20 mouse cellular contexts compared by ENCODE assay signal in genomic region chr16:24826390-24826789, GRCm38 (mm10).
DNase-seq lines count a peak whose midpoint lies in the region; ATAC-seq and TF ChIP-seq lines count a peak whose summit lies in the region.
"Had no signal": no experiment of that assay in that cellular context is flagged by ENCODE, and none has a peak within 500 bp of the region (broad histone marks: within the 10 kb centered on the region; RNA-seq: fewer than 3 reads in every experiment).

No protein-coding gene starts in this region.

- no peak overlapping the region for H3K4me3 ChIP-seq in bone marrow macrophage, adult 2 months (ENCODE audit: insufficient read depth, low read length)
- H3K4me3 ChIP-seq in forebrain, embryonic 15.5 days, result no peak overlapping the region
- H3K4me3 ChIP-seq: heart, embryonic 13.5 days; limb, embryonic 12.5 days; neural tube, embryonic 12.5 days; stomach, embryonic 15.5 days had no signal

- peak overlapping the region; percentile 50 for H3K27ac ChIP-seq in bone marrow macrophage, adult 2 months (ENCODE audit: insufficient read depth, low read depth, low read length)
- H3K27ac ChIP-seq in forebrain, embryonic 15.5 days (replicated peaks), result no peak overlapping the region
- H3K27ac ChIP-seq: heart, embryonic 13.5 days; hindbrain, embryonic 14.5 days; limb, embryonic 12.5 days; neural tube, embryonic 12.5 days; stomach, embryonic 15.5 days had no signal

- no peak overlapping the region for H3K9ac ChIP-seq in forebrain, embryonic 15.5 days (replicated peaks)
- H3K9ac ChIP-seq: forebrain, postnatal 0 days; heart, embryonic 13.5 days; hindbrain, embryonic 14.5 days; limb, embryonic 12.5 days; neural tube, embryonic 12.5 days; stomach, embryonic 15.5 days had no signal

- WGBS in forebrain, embryonic 15.5 days, result 95% methylated on average over 4 of the region's 4 CpGs

- no peak for ATAC-seq in forebrain, embryonic 15.5 days (replicated peaks)
- ATAC-seq: forebrain, postnatal 0 days; Patski had no signal

- DNase-seq in layer of hippocampus, adult 9-11 months, result peak; percentile 25
- DNase-seq in layer of hippocampus, postnatal 36 days, result no peak
- DNase-seq in A20 (ENCODE audit: low read depth, low spot score), result peak; percentile 76
- peak; percentile 19 to 30 for DNase-seq in monocyte, adult 2 months (ENCODE audit: low read depth in 1 of 2, low spot score in 2 of 2)
- DNase-seq in right cerebral cortex, postnatal 10 days (ENCODE audit: low spot score in 2 of 2), result no peak
- no peak for DNase-seq in urinary bladder, postnatal 25 days (ENCODE audit: low spot score)
- DNase-seq: adrenal gland, postnatal 10 days; forebrain, postnatal 0 days; gastrocnemius, postnatal 14 days; lung, adult 18-20 months; right cerebral cortex, adult 18-20 months had no signal

- no peaks in the 10 kb centered on the region for H3K9me3 ChIP-seq in forebrain, embryonic 15.5 days
- H3K9me3 ChIP-seq: heart, embryonic 13.5 days; limb, embryonic 12.5 days; neural tube, embryonic 12.5 days; stomach, embryonic 15.5 days had no signal

- H3K36me3 ChIP-seq in forebrain, embryonic 15.5 days, result no peaks in the 10 kb centered on the region
- H3K36me3 ChIP-seq: limb, embryonic 12.5 days; neural tube, embryonic 12.5 days; stomach, embryonic 15.5 days had no signal

- H3K4me2 ChIP-seq in forebrain, embryonic 15.5 days (replicated peaks), result no peak overlapping the region
- H3K4me2 ChIP-seq: heart, embryonic 13.5 days; hindbrain, embryonic 14.5 days; limb, embryonic 12.5 days; midbrain, embryonic 11.5 days; neural tube, embryonic 12.5 days; stomach, embryonic 15.5 days had no signal

- no peak for TF ChIP-seq CTCF in bone marrow macrophage, adult 2 months (IDR thresholded peaks at IDR 0.05; ENCODE audit: low read depth, low read length)

- H3K4me1 ChIP-seq in bone marrow macrophage, adult 2 months (ENCODE audit: control insufficient read depth, insufficient read depth, low read length), result peaks cover 18% of the 10 kb centered on the region
- H3K4me1 ChIP-seq in forebrain, embryonic 15.5 days, result no peaks in the 10 kb centered on the region
- H3K4me1 ChIP-seq: limb, embryonic 12.5 days; neural tube, embryonic 12.5 days; stomach, embryonic 15.5 days had no signal

- TF ChIP-seq POLR2A in bone marrow macrophage, adult 2 months (IDR thresholded peaks at IDR 0.05; ENCODE audit: borderline replicate concordance, low read depth, low read length), result no peak

- H3K27me3 ChIP-seq in forebrain, embryonic 15.5 days, result no peaks in the 10 kb centered on the region
- H3K27me3 ChIP-seq: heart, embryonic 13.5 days; limb, embryonic 12.5 days; neural tube, embryonic 12.5 days; Patski; stomach, embryonic 15.5 days had no signal

Comparison
In these comparisons a context has a peak if more than half of its experiments do, and no peak if none do; other contexts are left out.
1. DNase-seq: peak in layer of hippocampus, adult 9-11 months (single experiment), A20 (single experiment) and monocyte, adult 2 months (2 of 2); none in layer of hippocampus, postnatal 36 days (0 of 2), right cerebral cortex, postnatal 10 days (0 of 2) and urinary bladder, postnatal 25 days (single experiment).